Mouse (Mus musculus) hindbrain, embryonic 13.5 days (tissue): Measurements from ENCODE around the gene Srrd. TPM values are rescaled to one million over a fixed set of nuclear protein-coding genes. Genes with fewer than 3 reads are reported as not detected.
"Not testable (repeated sequence)": the region's sequence is repeated elsewhere in the genome, so short reads cannot be mapped to it uniquely, and the experiment has no call there.

Source experiments
- ATAC-seq: fragments of 200-750 bp; cut with Nextera tagmentation; 2 replicates; pipeline ENCODE4 v1.8.0; 2017; ENCODE audit warnings: moderate TSS enrichment; ENCODE audit not compliant: low FRiP score
- H3K27ac ChIP-seq: fragments of 300-500 bp; sonication (generic); 2 replicates; pipeline ENCODE4 v1.5.1; 2015; ENCODE audit warnings: inconsistent platforms, mild to moderate bottlenecking, moderate library complexity
- H3K27me3 ChIP-seq: fragments of 300-500 bp; sonication (generic); 2 replicates; pipeline ENCODE4 v1.6.1; 2015; ENCODE audit warnings: mild to moderate bottlenecking, inconsistent platforms
- H3K36me3 ChIP-seq: fragments of 300-500 bp; sonication (generic); 2 replicates; pipeline ENCODE4 v1.6.1; 2015; ENCODE audit warnings: mild to moderate bottlenecking, inconsistent platforms
- H3K4me1 ChIP-seq: fragments of 300-500 bp; sonication (generic); replicated peaks from 2 replicates; pipeline ENCODE4 v1.6.1; 2015; ENCODE audit warnings: inconsistent platforms
- H3K4me2 ChIP-seq: fragments of 300-500 bp; sonication (generic); 2 replicates; pipeline ENCODE4 v1.6.1; 2015; ENCODE audit warnings: inconsistent platforms, mild to moderate bottlenecking, moderate library complexity
- H3K4me3 ChIP-seq: fragments of 300-500 bp; sonication (generic); 2 replicates; pipeline ENCODE4 v1.5.1; 2015; ENCODE audit warnings: mild to moderate bottlenecking, inconsistent platforms
- H3K9ac ChIP-seq: fragments of 300-500 bp; sonication (generic); 2 replicates; pipeline ENCODE4 v1.6.1; 2015; ENCODE audit warnings: mild to moderate bottlenecking, inconsistent platforms
- H3K9me3 ChIP-seq: fragments of 300-500 bp; sonication (generic); 2 replicates; pipeline ENCODE4 v1.6.1; 2016; ENCODE audit warnings: inconsistent platforms
- WGBS: fragments of 180-500 bp; shearing (Covaris S2); methylation state at CpG from one replicate; pipeline ENCODE4 v1.1.7; 2015; 5-methylcytosine and 5-hydroxymethylcytosine counted together
- polyA plus RNA-seq: library from polyadenylated mRNA; unstranded; fragments of >200 nt; fragmentation: Nextera tagmentation; extraction: Ambion mirVana; gene quantifications from 2 replicates; pipeline ENCODE4 v1.2.1, GENCODE M21; 2015

Srrd gene
- polyA plus RNA-seq, 1 experiment from 2014 or later: 53.6 TPM

GRCm38 (mm10) chr5:112325546-112326445 lies 17.0 kb downstream of the Srrd start, which contains the start of gene Tfip11:
Tfip11 (plus strand) TSS chr5:112326358.
- Histone ChIP-seq H3K4me2 (peak within 1 kb of the TSS; percentile 85), H3K4me3 (peak within 1 kb of the TSS; percentile 98), H3K4me1 (peaks cover 26% of the 10 kb centered on the region), H3K27ac (peak within 1 kb of the TSS; percentile 88), H3K9ac (peak within 1 kb of the TSS; percentile 88), H3K36me3 (peaks cover 27% of the 10 kb centered on the region), H3K9me3 (no peaks in the 10 kb centered on the region), H3K27me3 (no peaks in the 10 kb centered on the region)
- peak; percentile 90 for ATAC-seq
- whole genome bisulfite sequencing: 9% methylated on average over 48 of the region's 48 CpGs

GRCm38 (mm10) chr5:112324637-112325545 lies 17.9 kb downstream of the Srrd start:
- no peaks in the 10 kb centered on the region for H3K9me3 ChIP-seq
- H3K27ac ChIP-seq: 0 out of 2 replicates have a peak overlapping the region, but pooled peaks have one; percentile 88
- H3K27me3 ChIP-seq: no peaks in the 10 kb centered on the region
- peak overlapping the region; percentile 98; the same call in 1 of the 2 replicates for H3K4me3 ChIP-seq
- 33% methylated on average over 24 of the region's 24 CpGs for WGBS
- peaks cover 18% of the 10 kb centered on the region for H3K36me3 ChIP-seq
- no peak overlapping the region; the same call in 1 of the 2 replicates for H3K9ac ChIP-seq
- peaks cover 26% of the 10 kb centered on the region for H3K4me1 ChIP-seq
- ATAC-seq: no peak
- peak overlapping the region; percentile 85 for H3K4me2 ChIP-seq

DNA sequence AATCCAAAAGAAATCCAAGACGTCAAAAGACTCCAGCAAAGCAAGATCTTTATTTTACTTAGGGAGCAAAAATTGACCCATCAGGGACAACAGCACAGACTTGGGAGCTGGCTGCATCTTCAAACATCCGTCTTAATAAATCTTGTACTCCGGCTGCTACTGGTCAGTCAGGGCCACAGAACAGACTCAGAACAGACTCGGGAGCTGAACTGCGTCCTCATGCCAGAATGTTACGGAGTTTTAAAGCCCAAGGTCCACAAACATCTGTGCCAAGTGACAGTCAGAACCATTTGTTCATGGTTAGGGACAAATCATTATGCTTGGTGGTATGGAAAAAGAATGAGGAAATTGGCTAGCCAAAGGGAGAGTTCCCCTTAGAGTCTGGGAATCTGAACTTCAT lies 19.6 kb downstream of the Srrd start:
- 90% methylated on average over 6 of the region's 6 CpGs for WGBS
- no peak overlapping the region for H3K27ac ChIP-seq
- no peak overlapping the region for H3K4me2 ChIP-seq
- H3K9me3 ChIP-seq: no peaks in the 10 kb centered on the region
- H3K4me1 ChIP-seq: peaks cover 26% of the 10 kb centered on the region
- H3K27me3 ChIP-seq: no peaks in the 10 kb centered on the region
- ATAC-seq: no peak
- H3K36me3 ChIP-seq: peaks cover 4% of the 10 kb centered on the region; the same call in 1 of the 2 replicates
- no peak overlapping the region for H3K4me3 ChIP-seq
- H3K9ac ChIP-seq: no peak overlapping the region

DNA sequence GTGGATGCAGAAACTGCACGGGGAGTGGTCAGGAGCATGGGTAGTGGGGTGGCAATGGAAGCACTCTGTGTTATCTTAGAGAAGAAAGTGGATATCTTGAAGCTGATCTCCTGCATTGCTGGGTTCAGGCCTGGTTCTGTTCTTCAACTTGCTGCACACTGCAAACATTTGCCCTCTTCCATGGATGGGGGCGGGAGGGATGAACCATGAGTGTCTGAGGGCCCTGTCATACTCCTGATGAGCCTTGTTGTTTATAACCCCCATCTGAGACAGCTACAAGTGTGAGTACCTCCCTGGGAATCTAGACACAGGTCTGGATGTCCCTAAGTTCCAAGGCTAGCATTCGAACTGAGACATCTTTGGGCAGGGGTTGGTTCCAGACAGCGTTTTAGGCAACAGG lies 21.5 kb downstream of the Srrd start:
- H3K36me3 ChIP-seq: no peaks in the 10 kb centered on the region
- H3K4me2 ChIP-seq: no peak overlapping the region
- peaks cover 12% of the 10 kb centered on the region for H3K4me1 ChIP-seq
- H3K27ac ChIP-seq: no peak overlapping the region
- H3K4me3 ChIP-seq: no peak overlapping the region
- no peak overlapping the region for H3K9ac ChIP-seq
- ATAC-seq: no peak
- no peaks in the 10 kb centered on the region for H3K9me3 ChIP-seq
- no peaks in the 10 kb centered on the region for H3K27me3 ChIP-seq
- 82% methylated on average over 4 of the region's 4 CpGs for WGBS

- Histone ChIP-seq H3K27me3 (no peaks in the 10 kb centered on the region), H3K4me1 (peaks cover 12% of the 10 kb centered on the region), H3K4me3 (no peak overlapping the region), H3K4me2 (no peak overlapping the region), H3K36me3 (peaks cover under 1% of the 10 kb centered on the region; the same call in 1 of the 2 replicates), H3K27ac (no peak overlapping the region), H3K9ac (no peak overlapping the region), H3K9me3 (no peaks in the 10 kb centered on the region)
- WGBS: 71% methylated on average over 6 of the region's 6 CpGs
- ATAC-seq: no peak
Observed at GRCm38 (mm10) chr5:112320936-112321335, 21.9 kb downstream of the Srrd start.

- WGBS: 81% methylated on average over 5 of the region's 5 CpGs
- no peaks in the 10 kb centered on the region for H3K9me3 ChIP-seq
- no peaks in the 10 kb centered on the region for H3K27me3 ChIP-seq
- peaks cover 8% of the 10 kb centered on the region for H3K4me1 ChIP-seq
- ATAC-seq: no peak
- no peak overlapping the region for H3K4me3 ChIP-seq
- no peak overlapping the region for H3K9ac ChIP-seq
- H3K4me2 ChIP-seq: no peak overlapping the region
- peaks cover 6% of the 10 kb centered on the region for H3K36me3 ChIP-seq
- no peak overlapping the region for H3K27ac ChIP-seq
Observed at GRCm38 (mm10) chr5:112320379-112320778, 22.5 kb downstream of the Srrd start.

GRCm38 (mm10) chr5:112319343-112319742 lies 23.5 kb downstream of the Srrd start:
- not testable (repeated sequence) for H3K4me2 ChIP-seq, H3K27ac ChIP-seq, ATAC-seq, H3K9me3 ChIP-seq, H3K4me1 ChIP-seq, H3K4me3 ChIP-seq, H3K9ac ChIP-seq, H3K27me3 ChIP-seq
- peaks cover 15% of the 10 kb centered on the region for H3K36me3 ChIP-seq
- 79% methylated on average over 2 of the region's 2 CpGs for WGBS

GRCm38 (mm10) chr5:112317328-112317727 lies 25.5 kb downstream of the Srrd start:
- Histone ChIP-seq H3K27ac (no peak overlapping the region), H3K9me3 (no peaks in the 10 kb centered on the region), H3K4me1 (no peaks in the 10 kb centered on the region; the same call in 1 of the 2 replicates), H3K9ac (no peak overlapping the region), H3K4me2 (no peak overlapping the region), H3K4me3 (no peak overlapping the region), H3K36me3 (peaks cover 29% of the 10 kb centered on the region), H3K27me3 (no peaks in the 10 kb centered on the region)
- ATAC-seq: no peak
- 59% methylated on average over 5 of the region's 5 CpGs for WGBS

GRCm38 (mm10) chr5:112316468-112316867 lies 26.4 kb downstream of the Srrd start:
- Histone ChIP-seq H3K27ac (no peak overlapping the region), H3K4me1 (no peaks in the 10 kb centered on the region; the same call in 1 of the 2 replicates), H3K9ac (no peak overlapping the region), H3K36me3 (peaks cover 33% of the 10 kb centered on the region), H3K4me3 (no peak overlapping the region), H3K27me3 (no peaks in the 10 kb centered on the region), H3K9me3 (no peaks in the 10 kb centered on the region), H3K4me2 (no peak overlapping the region)
- 72% methylated on average over 5 of the region's 5 CpGs for WGBS
- no peak for ATAC-seq

- Histone ChIP-seq H3K4me2 (no peak overlapping the region), H3K27ac (0 out of 2 replicates have a peak overlapping the region, but pooled peaks have one; percentile 6), H3K4me3 (no peak overlapping the region), H3K27me3 (no peaks in the 10 kb centered on the region), H3K9ac (peak overlapping the region; percentile 24; the same call in 1 of the 2 replicates), H3K4me1 (no peaks in the 10 kb centered on the region; the same call in 1 of the 2 replicates), H3K9me3 (no peaks in the 10 kb centered on the region), H3K36me3 (peaks cover 62% of the 10 kb centered on the region)
- no peak for ATAC-seq
- 53% methylated on average over 11 of the region's 11 CpGs for WGBS
Observed at GRCm38 (mm10) chr5:112313222-112313885, 29.5 kb downstream of the Srrd start.

- WGBS: 63% methylated on average over 5 of the region's 5 CpGs
Observed at GRCm38 (mm10) chr5:112305842-112306241, 37.0 kb downstream of the Srrd start.

More at GRCm38 (mm10) chr5:112305842-112306241, 37.0 kb downstream of the Srrd start:
- no peaks in the 10 kb centered on the region for H3K27me3 ChIP-seq
- H3K9me3 ChIP-seq: no peaks in the 10 kb centered on the region
- peaks cover 4% of the 10 kb centered on the region; the same call in 1 of the 2 replicates for H3K4me1 ChIP-seq
- peaks cover 36% of the 10 kb centered on the region for H3K36me3 ChIP-seq
- H3K4me3 ChIP-seq: no peak overlapping the region
- no peak overlapping the region for H3K27ac ChIP-seq
- no peak overlapping the region for H3K4me2 ChIP-seq
- no peak overlapping the region; the same call in 1 of the 2 replicates for H3K9ac ChIP-seq
- no peak for ATAC-seq
